Mouse (Mus musculus) embryonic facial prominence, embryonic 11.5 days (tissue): ENCODE measurements around the gene Hivep3. TPM values are rescaled to one million over a fixed set of nuclear protein-coding genes. Genes with fewer than 3 reads are reported as not detected.

Experiments
- ATAC-seq: fragments of 200-750 bp; cut with Nextera tagmentation; replicated peaks from 2 replicates; pipeline ENCODE4 v1.8.0; 2017; ENCODE audit warnings: low read depth; ENCODE audit not compliant: insufficient number of reproducible peaks, low FRiP score, low TSS enrichment
- DNase-seq: peaks from one replicate; pipeline ENCODE4 v3.0.0-alpha.2; 2015; ENCODE audit warnings: low spot score
- H3K27ac ChIP-seq: fragments of 300-500 bp; sonication (generic); replicated peaks from 2 replicates; pipeline ENCODE4 v1.5.1; 2014; ENCODE audit warnings: mild to moderate bottlenecking, low read depth, low read length, control low read depth
- H3K27me3 ChIP-seq: fragments of 300-500 bp; sonication (generic); 2 replicates; pipeline ENCODE4 v1.6.1; 2014; ENCODE audit warnings: mild to moderate bottlenecking, low read length, moderate library complexity, mixed read lengths; ENCODE audit not compliant: control insufficient read depth, insufficient read depth
- H3K36me3 ChIP-seq: fragments of 300-500 bp; sonication (generic); replicated peaks from 2 replicates; pipeline ENCODE4 v1.6.1; 2014; ENCODE audit warnings: low read depth, mild to moderate bottlenecking, low read length, moderate library complexity, mixed read lengths; ENCODE audit not compliant: control insufficient read depth, insufficient read depth
- H3K4me1 ChIP-seq: fragments of 300-500 bp; sonication (generic); 2 replicates; pipeline ENCODE4 v1.6.1; 2014; ENCODE audit warnings: low read length, mixed read lengths; ENCODE audit not compliant: control insufficient read depth, insufficient read depth
- H3K4me2 ChIP-seq: fragments of 300-500 bp; sonication (generic); 2 replicates; pipeline ENCODE4 v1.6.1; 2014; ENCODE audit warnings: low read depth, mild to moderate bottlenecking, control low read depth, low read length, moderate library complexity
- H3K4me3 ChIP-seq: fragments of 300-500 bp; sonication (generic); 2 replicates; pipeline ENCODE4 v1.5.1; 2014; ENCODE audit warnings: low read depth, low read length, control low read depth
- H3K9ac ChIP-seq: fragments of 300-500 bp; sonication (generic); replicated peaks from 2 replicates; pipeline ENCODE4 v1.6.1; 2014; ENCODE audit warnings: mild to moderate bottlenecking, control low read depth, low read length
- H3K9me3 ChIP-seq: fragments of 300-500 bp; sonication (generic); replicated peaks from 2 replicates; pipeline ENCODE4 v1.6.1; 2016; ENCODE audit warnings: mild to moderate bottlenecking, low read length, inconsistent platforms, mixed read lengths; ENCODE audit not compliant: control insufficient read depth
- WGBS: fragments of 180-500 bp; shearing (Covaris S2); extraction: QIAGEN DNeasy Blood & Tissue Kit; methylation state at CpG from one replicate; pipeline ENCODE4 v1.1.7; 2014; 5-methylcytosine and 5-hydroxymethylcytosine counted together
- polyA plus RNA-seq: library from polyadenylated mRNA; unstranded; fragments of >200 nt; fragmentation: Nextera tagmentation; extraction: Ambion mirVana; gene quantifications from 2 replicates; pipeline ENCODE4 v1.2.1, GENCODE M21; 2014

Hivep3 gene
- polyA plus RNA-seq, 1 experiment from 2014 or later: 1.6 TPM

DNA sequence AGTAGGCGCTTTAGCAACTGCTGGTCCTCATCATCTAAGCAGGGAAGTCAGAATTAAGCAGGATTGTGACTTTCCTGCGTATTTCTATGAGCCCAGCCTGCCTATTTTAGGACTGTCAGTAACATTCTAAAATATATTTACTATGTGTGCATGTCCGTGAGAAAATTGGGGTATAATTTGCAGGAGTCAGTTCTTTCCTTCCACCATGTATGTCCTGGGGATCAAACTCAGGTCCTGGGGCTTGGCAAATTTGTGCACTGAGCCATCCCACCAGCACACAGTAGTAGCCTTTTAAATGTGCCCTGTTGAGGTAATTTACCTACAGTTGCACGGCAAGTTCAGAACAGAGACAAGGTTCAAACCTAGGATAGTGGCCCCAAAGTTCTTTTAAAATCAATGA is 302.7 kb downstream of the Hivep3 start:
- WGBS: 85% methylated on average over 4 of the region's 4 CpGs
- peaks cover 22% of the 10 kb centered on the region for H3K27me3 ChIP-seq
- no peak overlapping the region for H3K27ac ChIP-seq
- no peaks in the 10 kb centered on the region for H3K36me3 ChIP-seq
- no peak overlapping the region for H3K4me3 ChIP-seq
- ATAC-seq (no peak), DNase-seq (no peak)
- H3K4me2 ChIP-seq: no peak overlapping the region
- no peaks in the 10 kb centered on the region for H3K9me3 ChIP-seq
- H3K4me1 ChIP-seq: no peaks in the 10 kb centered on the region; the same call in 1 of the 2 replicates
- no peak overlapping the region for H3K9ac ChIP-seq

DNA sequence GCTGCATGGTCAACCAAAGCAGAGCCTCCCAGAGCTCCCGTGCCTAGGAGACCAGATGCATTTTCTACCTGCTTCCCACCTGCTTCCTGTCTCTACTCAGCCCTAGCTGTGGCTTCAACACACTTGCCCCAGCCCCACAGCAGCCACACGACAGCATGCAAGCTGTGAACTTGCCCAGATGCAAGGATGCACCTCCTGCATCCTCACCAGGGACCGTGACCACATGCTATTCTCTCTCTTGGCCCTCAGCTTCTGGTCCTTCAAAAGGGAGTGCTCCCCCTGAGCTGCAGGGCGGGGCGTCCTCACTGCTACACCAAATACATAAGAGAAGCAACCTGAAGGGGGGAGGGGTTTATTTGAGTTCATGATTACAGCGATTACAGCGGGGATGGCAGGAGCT is 303.4 kb downstream of the Hivep3 start:
- ATAC-seq: no peak
- DNase-seq: no peak
- WGBS: 54% methylated on average over 7 of the region's 7 CpGs
- H3K4me1 ChIP-seq: no peaks in the 10 kb centered on the region; the same call in 1 of the 2 replicates
- no peak overlapping the region for H3K4me2 ChIP-seq
- no peak overlapping the region for H3K9ac ChIP-seq
- no peak overlapping the region for H3K27ac ChIP-seq
- H3K9me3 ChIP-seq: no peaks in the 10 kb centered on the region
- H3K36me3 ChIP-seq: no peaks in the 10 kb centered on the region
- peaks cover 18% of the 10 kb centered on the region for H3K27me3 ChIP-seq
- H3K4me3 ChIP-seq: no peak overlapping the region

DNA sequence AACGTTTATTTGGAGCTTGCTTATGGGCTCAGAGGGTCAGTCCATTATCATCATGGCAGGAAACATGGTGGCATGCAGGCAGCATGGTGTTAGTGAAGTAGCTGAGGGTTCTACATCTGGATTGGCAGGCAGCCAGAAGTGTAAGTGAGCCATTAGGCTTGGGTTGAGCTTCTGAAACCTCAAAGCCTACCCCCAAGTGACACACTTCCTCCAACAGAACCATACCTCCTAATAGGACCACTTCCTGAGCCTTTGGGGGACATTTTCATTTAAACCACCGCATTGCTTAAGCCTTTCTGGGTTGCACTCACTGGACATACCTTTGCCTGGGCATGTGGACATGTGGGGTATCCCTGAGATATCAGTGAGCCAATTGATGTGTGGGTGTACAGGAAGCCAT is 307.9 kb downstream of the Hivep3 start:
- no peaks in the 10 kb centered on the region for H3K9me3 ChIP-seq
- H3K27me3 ChIP-seq: no peaks in the 10 kb centered on the region
- WGBS: 81% methylated on average over 2 of the region's 2 CpGs
- no peak overlapping the region for H3K4me2 ChIP-seq
- H3K36me3 ChIP-seq: no peaks in the 10 kb centered on the region
- no peak overlapping the region for H3K4me3 ChIP-seq
- no peak overlapping the region for H3K27ac ChIP-seq
- no peaks in the 10 kb centered on the region for H3K4me1 ChIP-seq
- DNase-seq: no peak
- H3K9ac ChIP-seq: no peak overlapping the region
- no peak for ATAC-seq

DNA sequence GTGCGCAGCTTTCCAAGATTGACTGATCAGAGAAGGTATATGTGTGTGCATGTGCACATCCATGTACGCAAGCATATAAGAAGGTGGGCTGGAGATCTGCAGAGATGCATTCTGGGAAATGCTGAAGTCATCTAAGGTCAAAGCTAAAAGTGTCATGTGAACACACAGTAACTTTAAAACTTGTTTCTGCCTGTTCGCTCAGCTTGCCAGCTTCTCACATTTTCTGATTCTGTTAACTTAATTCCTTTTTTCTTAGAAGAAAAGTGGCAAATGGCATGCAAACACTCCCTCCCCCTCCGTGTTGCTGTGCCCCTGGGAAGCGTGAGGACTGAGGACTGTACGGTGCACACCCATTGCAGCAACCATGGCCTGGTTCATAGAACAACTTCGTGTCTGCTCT is 308.9 kb downstream of the Hivep3 start:
- ATAC-seq (no peak), DNase-seq (no peak)
- H3K36me3 ChIP-seq: no peaks in the 10 kb centered on the region
- no peak overlapping the region for H3K9ac ChIP-seq
- no peaks in the 10 kb centered on the region for H3K4me1 ChIP-seq
- no peaks in the 10 kb centered on the region for H3K27me3 ChIP-seq
- H3K9me3 ChIP-seq: no peaks in the 10 kb centered on the region
- H3K4me2 ChIP-seq: no peak overlapping the region
- H3K4me3 ChIP-seq: no peak overlapping the region
- WGBS: 89% methylated on average over 7 of the region's 7 CpGs
- no peak overlapping the region for H3K27ac ChIP-seq

DNA sequence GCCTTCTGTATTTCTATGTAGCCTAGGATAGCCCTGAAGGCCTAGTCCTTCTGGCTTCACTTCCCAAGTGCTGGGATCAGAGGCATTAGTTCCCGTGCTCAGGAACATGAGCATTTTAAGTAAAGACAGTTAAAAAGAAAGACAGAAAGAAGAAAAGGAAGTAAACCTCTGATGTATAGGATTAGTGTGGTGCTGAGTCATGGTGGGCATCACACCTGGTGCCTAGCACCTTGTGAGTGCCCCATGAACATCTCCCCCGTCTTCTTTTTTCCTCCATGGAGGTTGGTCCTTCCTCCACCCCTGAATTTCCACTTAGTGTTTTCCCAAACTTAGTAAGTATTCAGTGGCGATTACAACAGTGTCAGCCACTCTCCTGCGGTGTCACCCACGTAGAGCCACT is 311.0 kb downstream of the Hivep3 start:
- no peaks in the 10 kb centered on the region for H3K9me3 ChIP-seq
- no peaks in the 10 kb centered on the region for H3K27me3 ChIP-seq
- DNase-seq (no peak), ATAC-seq (no peak)
- no peak overlapping the region for H3K27ac ChIP-seq
- H3K4me2 ChIP-seq: no peak overlapping the region
- no peaks in the 10 kb centered on the region for H3K4me1 ChIP-seq
- no peak overlapping the region for H3K4me3 ChIP-seq
- H3K9ac ChIP-seq: no peak overlapping the region
- H3K36me3 ChIP-seq: no peaks in the 10 kb centered on the region
- WGBS: 76% methylated on average over 5 of the region's 5 CpGs

- ATAC-seq: no peak
- 44% methylated on average over 5 of the region's 5 CpGs for WGBS
- no peak overlapping the region for H3K9ac ChIP-seq
- DNase-seq: peak; percentile 7
- H3K36me3 ChIP-seq: no peaks in the 10 kb centered on the region
- H3K4me1 ChIP-seq: no peaks in the 10 kb centered on the region
- no peaks in the 10 kb centered on the region for H3K9me3 ChIP-seq
- no peak overlapping the region for H3K4me3 ChIP-seq
- no peak overlapping the region for H3K27ac ChIP-seq
- H3K4me2 ChIP-seq: no peak overlapping the region
- no peaks in the 10 kb centered on the region for H3K27me3 ChIP-seq
Observed at GRCm38 (mm10) chr4:120045131-120045537, 311.6 kb downstream of the Hivep3 start.

GRCm38 (mm10) chr4:120045871-120046270 is 312.3 kb downstream of the Hivep3 start:
- Histone ChIP-seq H3K9me3 (no peaks in the 10 kb centered on the region), H3K36me3 (no peaks in the 10 kb centered on the region), H3K9ac (no peak overlapping the region), H3K4me2 (no peak overlapping the region), H3K4me1 (no peaks in the 10 kb centered on the region), H3K27me3 (no peaks in the 10 kb centered on the region), H3K27ac (no peak overlapping the region), H3K4me3 (no peak overlapping the region)
- WGBS: 82% methylated on average over 7 of the region's 7 CpGs
- no peak for ATAC-seq
- no peak for DNase-seq

GRCm38 (mm10) chr4:120047060-120047459 is 313.5 kb downstream of the Hivep3 start:
- Histone ChIP-seq H3K9ac (no peak overlapping the region), H3K9me3 (no peaks in the 10 kb centered on the region), H3K4me2 (no peak overlapping the region), H3K27ac (no peak overlapping the region), H3K36me3 (no peaks in the 10 kb centered on the region), H3K27me3 (no peaks in the 10 kb centered on the region), H3K4me1 (no peaks in the 10 kb centered on the region), H3K4me3 (no peak overlapping the region)
- DNase-seq (no peak), ATAC-seq (no peak)
- WGBS: 22% methylated on average over 4 of the region's 4 CpGs
